Mouse (Mus musculus): ENCODE measurements at regions not wholly inside any gene's neighbourhood (a gene's known extent, or its start where the extent isn't known, plus 50 kb on each side); places are given as distances from the start of the nearest gene placed in this dataset.

DNA sequence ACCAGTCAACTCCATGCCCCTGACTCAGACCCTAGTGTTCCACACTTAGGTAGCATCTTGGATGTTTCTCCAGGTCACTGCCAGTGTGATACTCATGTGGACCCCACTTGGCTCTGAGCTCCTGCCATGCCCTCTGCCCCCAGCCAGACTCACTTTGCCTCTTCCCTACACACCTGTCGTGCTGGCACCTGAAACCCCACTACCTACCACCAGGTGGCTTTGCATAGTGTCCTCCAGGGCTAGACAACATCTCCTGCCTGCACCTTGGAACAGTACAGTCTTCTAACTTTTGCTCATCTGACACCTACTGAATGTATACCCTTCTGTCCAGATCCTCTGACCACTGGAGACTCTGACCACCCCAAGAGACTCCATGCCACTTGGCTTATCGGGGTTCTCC lies 80.6 kb downstream of the Fam53a start:
- no peak for DNase-seq (ENCODE audit: low spot score)

- no peak for DNase-seq (ENCODE audit: low spot score)
These were observed 86.1 kb downstream of the Fam53a start for GRCm38 (mm10) chr5:33543372-33543771.

DNA sequence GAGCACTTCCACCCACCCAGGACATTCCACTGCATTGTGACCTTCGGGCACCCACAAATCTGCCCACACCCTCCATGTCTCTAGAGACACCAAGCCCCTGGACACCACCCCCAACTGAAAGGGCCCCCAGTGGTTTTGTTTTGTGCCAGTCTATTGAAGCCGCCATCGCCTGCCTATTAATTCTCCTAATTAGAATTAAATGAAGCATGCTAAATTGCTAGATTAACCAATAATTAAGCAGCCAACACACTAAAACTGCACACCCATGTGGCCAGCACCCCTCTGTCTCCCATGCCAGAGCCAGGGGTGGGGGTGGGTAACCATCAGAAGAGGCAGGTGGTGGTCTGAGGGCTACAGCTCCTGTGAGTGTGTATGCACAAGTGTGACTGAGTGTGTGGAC lies 86.8 kb downstream of the Fam53a start:
- no peak for DNase-seq (ENCODE audit: low spot score)

- DNase-seq (ENCODE audit: low spot score), result no peak
These were observed 87.4 kb downstream of the Fam53a start for GRCm38 (mm10) chr5:33542000-33542554.

GRCm38 (mm10) chr5:33540259-33540658 lies 89.2 kb downstream of the Fam53a start:
- DNase-seq (ENCODE audit: low spot score), result no peak

DNA sequence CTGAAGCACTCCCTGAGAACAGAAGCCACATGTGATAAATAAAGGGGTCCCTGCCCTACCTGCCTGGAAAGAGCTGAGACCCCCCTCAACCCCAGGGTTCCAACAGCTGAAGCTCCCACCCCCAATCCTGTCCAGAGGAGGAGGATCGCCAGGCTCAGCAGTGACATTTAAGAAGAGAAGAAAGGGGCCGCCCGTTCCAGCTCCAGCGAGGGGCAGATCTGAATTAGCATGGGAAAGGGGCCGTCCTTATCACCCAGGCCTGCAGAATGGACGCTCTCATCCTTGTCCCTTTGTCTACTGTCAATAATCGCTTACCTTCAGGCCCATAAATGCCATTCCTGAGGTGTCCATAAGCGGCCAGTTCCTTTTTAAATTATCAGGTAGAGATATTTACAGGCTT lies 92.0 kb downstream of the Fam53a start:
- DNase-seq (ENCODE audit: low spot score), result no peak

DNA sequence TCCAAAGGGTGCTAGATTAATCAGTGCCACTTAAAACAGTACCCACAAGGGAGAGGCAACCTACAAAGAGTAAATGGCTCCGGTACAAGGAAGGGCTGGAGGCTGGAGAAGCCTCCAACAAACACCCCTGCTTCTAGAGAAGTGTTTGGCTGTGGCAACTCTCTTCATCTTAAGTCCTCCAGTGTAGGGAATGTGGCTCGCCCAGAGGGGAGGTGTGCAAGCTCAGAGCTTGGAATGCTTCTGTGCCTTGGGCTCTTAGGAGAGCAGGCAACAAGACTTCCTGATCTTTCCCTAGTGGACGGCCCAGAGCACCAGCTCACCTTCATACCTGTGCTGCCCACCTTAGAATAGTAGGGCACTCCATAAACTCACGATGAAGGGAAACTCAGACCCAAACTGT lies 92.4 kb downstream of the Fam53a start:
- DNase-seq (ENCODE audit: low spot score), result no peak

- no peak for DNase-seq (ENCODE audit: low spot score)
These were observed 93.2 kb downstream of the Fam53a start for GRCm38 (mm10) chr5:33536261-33536660.

GRCm38 (mm10) chr5:33535145-33536010 lies 94.1 kb downstream of the Fam53a start:
- DNase-seq (ENCODE audit: low spot score), result no peak

GRCm38 (mm10) chr5:33534345-33534744 lies 95.1 kb downstream of the Fam53a start:
- no peak for DNase-seq (ENCODE audit: low spot score)

GRCm38 (mm10) chr5:33533185-33533584 lies 96.2 kb downstream of the Fam53a start:
- no peak for DNase-seq (ENCODE audit: low spot score)

DNA sequence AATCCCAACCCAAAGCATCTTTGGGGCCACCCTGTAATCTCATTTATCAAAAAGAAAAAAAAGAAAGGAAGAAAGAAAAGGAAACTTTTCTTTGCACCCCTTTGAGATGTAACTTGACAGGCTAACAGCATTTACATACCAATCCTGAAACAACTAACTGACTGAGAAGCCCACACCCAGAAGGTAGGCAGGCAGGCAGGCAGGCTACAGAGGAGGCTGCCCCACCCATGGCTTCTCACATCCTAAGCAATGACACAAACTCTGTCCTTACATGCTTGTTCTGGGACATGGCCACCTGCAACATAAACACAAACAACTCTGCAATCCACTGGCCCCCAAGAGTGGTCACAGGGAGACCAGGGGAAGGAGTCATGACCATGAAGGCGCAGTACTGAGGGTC lies 97.5 kb upstream of the Nkx1-1 start:
- no peak for DNase-seq (ENCODE audit: low spot score)

DNA sequence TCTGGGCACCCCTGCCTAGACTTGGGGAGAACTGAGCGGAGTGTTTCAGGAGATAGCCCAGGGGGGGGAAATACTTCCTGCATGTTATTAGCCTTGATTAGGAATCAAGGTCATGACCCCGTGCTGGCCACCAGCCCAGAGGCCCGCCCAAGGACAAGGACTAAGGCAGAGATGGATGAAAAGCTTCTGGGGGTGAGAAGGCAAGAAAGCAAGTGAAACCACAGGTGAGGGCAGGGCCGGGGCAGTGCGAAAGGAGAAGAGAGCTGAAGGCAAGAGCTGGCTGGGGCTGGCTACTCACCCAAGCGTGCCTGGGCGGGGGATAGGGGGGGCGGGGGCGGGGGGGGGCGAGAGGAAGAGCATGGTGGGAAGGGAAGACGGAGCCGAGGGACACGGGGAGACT lies 96.0 kb upstream of the Nkx1-1 start:
- DNase-seq (ENCODE audit: low spot score), result no peak

DNA sequence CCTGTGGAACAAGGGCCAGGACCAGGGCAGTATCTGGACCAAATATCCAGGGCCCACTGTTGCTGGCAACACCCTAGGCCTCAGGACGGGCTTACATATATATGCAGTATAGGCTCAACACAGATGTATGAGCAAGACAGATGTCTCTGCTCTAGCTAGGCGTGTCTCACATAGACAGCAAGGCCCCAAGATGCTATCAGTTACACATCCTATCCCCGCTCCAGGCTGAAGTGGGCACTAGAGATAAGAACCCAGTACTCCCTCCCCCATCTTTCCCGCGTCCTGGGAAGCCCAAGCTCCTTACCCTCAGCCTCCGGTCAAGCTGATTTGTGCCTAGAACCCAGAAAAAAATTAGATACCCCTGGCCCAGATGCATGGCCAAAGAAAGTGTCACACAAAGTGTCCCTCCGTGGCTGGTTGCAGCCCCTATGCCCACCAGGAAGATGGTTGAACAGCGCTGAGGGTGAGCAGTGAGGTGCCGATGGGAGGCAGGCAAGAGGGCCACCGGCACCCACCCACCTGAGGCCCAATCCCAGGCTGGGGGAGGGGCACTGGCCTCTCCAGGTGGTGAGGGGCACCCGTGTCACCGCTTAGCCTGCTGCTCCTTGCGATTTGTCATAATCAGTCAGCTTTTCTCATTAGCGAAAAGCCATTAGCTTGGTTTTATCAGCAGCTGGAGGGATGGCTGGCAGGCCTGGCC lies 95.3 kb upstream of the Nkx1-1 start:
- no peak for DNase-seq (ENCODE audit: low spot score)

GRCm38 (mm10) chr5:33527750-33528149 lies 94.0 kb upstream of the Nkx1-1 start:
- DNase-seq (ENCODE audit: low spot score), result no peak

GRCm38 (mm10) chr5:33527316-33527715 lies 93.5 kb upstream of the Nkx1-1 start:
- DNase-seq (ENCODE audit: low spot score), result no peak

GRCm38 (mm10) chr5:33521951-33522742 lies 88.4 kb upstream of the Nkx1-1 start:
- no peak for DNase-seq (ENCODE audit: low spot score)

DNA sequence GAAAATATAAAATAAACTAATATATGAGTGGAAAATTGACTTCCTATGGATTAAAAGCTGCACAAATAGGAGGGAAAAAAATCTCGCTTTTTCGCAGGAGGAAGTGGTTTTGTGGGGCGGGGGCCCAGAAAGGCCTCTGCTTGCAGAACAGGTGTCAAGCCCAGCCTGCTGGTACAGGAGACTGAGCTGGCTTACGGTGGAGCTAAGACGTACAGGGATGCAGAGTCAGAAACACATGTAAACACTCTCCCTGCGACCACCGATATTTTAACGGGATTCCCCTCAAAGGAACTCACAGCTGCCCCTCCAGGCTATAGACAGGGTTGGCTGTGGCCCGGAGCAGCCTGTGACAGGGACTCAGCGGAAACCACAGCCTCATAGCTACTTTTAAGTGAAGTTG lies 87.1 kb upstream of the Nkx1-1 start:
- no peak for DNase-seq (ENCODE audit: low spot score)

DNA sequence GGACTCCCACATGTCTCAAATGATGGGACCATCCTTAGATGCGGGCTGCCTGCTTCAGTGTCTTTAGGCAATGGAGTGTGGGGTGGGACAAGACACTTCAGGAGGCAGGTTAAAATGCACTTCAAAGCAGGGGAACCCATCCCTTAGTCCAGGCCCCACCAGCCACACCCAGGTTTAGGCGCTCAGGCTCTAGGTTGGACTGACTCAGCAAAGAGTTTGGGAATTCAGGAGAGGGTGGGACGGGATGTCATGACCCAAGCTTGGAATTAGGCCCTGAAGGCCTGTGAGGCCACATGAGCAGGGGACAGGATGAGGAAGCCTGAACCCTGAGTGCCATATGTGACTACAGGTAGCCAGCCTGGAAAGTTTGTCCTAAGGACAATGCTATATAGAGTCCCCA lies 85.6 kb upstream of the Nkx1-1 start:
- DNase-seq (ENCODE audit: low spot score), result no peak

GRCm38 (mm10) chr5:33518860-33519259 lies 85.1 kb upstream of the Nkx1-1 start:
- no peak for DNase-seq (ENCODE audit: low spot score)

DNA sequence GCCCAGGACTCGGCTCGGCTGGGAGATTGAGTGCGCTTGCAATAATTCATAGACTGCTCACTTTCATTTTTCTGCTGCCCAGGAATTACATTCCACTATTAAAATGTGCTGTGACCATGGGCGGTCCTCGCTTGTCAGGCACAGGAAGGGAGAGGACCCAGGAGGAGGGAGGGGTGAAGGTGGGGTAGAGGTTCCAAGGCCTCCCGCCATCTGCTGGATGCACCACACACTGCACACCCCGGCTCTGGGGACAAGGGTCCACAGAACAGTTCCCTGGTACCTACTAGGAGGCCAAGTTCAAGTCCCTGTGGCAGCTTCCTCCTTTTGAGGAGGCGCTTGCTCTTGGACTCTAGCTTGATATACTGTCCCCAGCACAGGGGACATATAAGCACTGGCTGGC lies 83.8 kb upstream of the Nkx1-1 start:
- DNase-seq (ENCODE audit: low spot score), result no peak

- no peak for DNase-seq (ENCODE audit: low spot score)
These were observed 82.4 kb upstream of the Nkx1-1 start for GRCm38 (mm10) chr5:33516211-33516610.
